Mouse (Mus musculus): Measurements from ENCODE around the gene Ces4a.
"Not testable (repeated sequence)": the region's sequence is repeated elsewhere in the genome, so short reads cannot be mapped to it uniquely, and the experiment has no call there.

Gene Ces4a

GRCm38 (mm10) chr8:105170381-105171115 is 38.9 kb downstream of the Ces4a start, which contains the start of gene Cbfb:
TSS of gene Cbfb (plus strand) at chr8:105170674.
- peak; percentile 92 for DNase-seq

DNA sequence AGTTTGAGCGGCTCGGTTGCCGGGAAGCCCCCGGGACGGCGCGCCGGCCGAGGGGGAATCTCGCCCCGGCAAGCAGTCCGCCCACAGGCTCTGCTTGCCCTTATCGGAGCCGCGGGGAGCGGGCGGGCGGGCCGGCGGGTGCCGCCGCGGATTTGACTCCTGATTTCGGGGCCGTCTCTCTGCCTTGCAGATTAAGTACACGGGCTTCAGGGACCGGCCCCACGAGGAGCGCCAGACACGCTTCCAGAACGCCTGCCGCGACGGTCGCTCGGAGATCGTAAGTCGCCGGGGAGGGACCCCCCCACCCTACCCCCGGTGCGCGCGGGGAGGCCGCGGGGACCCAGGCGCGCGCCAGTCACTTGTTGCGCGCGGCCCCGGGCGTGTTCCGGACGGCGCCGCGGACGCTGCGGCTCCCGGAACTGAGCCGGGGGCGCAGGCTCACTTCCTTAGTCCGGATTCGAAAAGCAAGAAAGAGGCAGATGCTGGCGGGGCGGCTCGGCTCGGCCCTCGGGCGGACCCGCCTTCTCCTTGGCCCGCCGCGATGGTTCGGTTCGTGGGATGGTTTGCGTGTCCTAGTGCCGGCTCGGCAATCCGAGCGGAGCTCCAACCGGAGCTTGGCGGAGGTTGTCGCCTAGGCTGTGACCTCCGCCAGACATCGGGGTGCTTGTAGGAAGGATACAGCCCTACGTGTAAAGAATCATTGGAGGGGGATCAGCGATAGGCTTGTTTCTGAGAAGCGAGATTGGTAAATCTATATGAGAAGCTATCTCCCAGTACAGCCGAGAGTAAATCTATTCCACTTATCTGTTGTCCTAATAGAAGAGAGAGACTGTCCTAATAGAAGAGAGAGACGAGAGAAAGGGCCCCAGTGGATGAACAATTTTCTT is 39.8 kb downstream of the Ces4a start:
- DNase-seq, result peak; percentile 49

- no peak for DNase-seq
Observed at GRCm38 (mm10) chr8:105172003-105172362, 40.4 kb downstream of the Ces4a start.

GRCm38 (mm10) chr8:105175287-105175686 is 43.7 kb downstream of the Ces4a start:
- not testable (repeated sequence) for DNase-seq

GRCm38 (mm10) chr8:105178211-105178800 is 46.7 kb downstream of the Ces4a start:
- no peak for DNase-seq

DNA sequence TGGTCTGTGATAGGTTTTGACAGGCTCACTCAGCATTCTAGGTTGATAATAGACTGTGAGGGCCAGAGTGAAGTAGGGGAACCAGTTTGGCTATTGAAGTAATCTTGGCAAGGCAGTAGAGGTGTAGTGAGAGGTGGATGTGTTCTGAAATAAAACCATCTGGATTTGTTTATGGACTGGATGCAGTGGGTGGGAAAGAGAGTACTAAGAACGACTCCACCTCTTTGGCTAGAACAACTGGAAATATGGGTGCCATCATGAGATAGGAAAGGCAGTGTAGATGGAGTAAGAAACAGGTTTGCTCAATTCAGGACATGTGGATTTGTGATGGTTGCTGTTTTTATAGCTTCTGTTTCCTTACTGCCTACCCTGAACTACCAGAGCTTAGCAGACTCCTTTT is 50.6 kb downstream of the Ces4a start:
- DNase-seq, result no peak

GRCm38 (mm10) chr8:105186467-105187005 is 54.9 kb downstream of the Ces4a start:
- DNase-seq, result no peak

- DNase-seq, result no peak
Observed at GRCm38 (mm10) chr8:105192182-105192581, 60.6 kb downstream of the Ces4a start.
